Mouse (Mus musculus): ENCODE measurements around the gene Triobp.
A peak's percentile ranks its signal among the peaks of the same experiment; 100 is the strongest.

Gene Triobp

GRCm38 (mm10) chr15:78926021-78926919, 21.3 kb upstream of the Triobp start, which contains the start of gene Lgals1:
TSS of gene Lgals1 (plus strand) at chr15:78926725.
- DNase-seq, result peak; percentile 78 to 80

- peak in 1 of 2 experiments; percentile 49 for DNase-seq
Observed at GRCm38 (mm10) chr15:78927021-78927787, 20.3 kb upstream of the Triobp start.

GRCm38 (mm10) chr15:78927788-78928457, 19.6 kb upstream of the Triobp start:
- no peak for DNase-seq

- DNase-seq, result no peak
Observed at GRCm38 (mm10) chr15:78928539-78928938, 19.0 kb upstream of the Triobp start.

- no peak for DNase-seq
Observed at GRCm38 (mm10) chr15:78930192-78930706, 17.3 kb upstream of the Triobp start.

GRCm38 (mm10) chr15:78930801-78931426, 16.6 kb upstream of the Triobp start:
- no peak for DNase-seq

- peak in 1 of 2 experiments; percentile 38 for DNase-seq
Observed at GRCm38 (mm10) chr15:78931577-78931976, 15.9 kb upstream of the Triobp start.

GRCm38 (mm10) chr15:78934784-78935320, 12.7 kb upstream of the Triobp start, which contains the start of gene Nol12:
TSS of gene Nol12 (plus strand) at chr15:78934933.
- peak; percentile 82 to 91 for DNase-seq

- no peak for DNase-seq
Observed at GRCm38 (mm10) chr15:78936403-78936802, 11.1 kb upstream of the Triobp start.

GRCm38 (mm10) chr15:78937311-78937710, 10.2 kb upstream of the Triobp start:
- DNase-seq, result no peak

GRCm38 (mm10) chr15:78937963-78938362, 9.6 kb upstream of the Triobp start:
- DNase-seq, result no peak

- DNase-seq, result no peak
Observed at GRCm38 (mm10) chr15:78940325-78940724, 7.2 kb upstream of the Triobp start.

- peak; percentile 89 to 91 for DNase-seq
Observed at GRCm38 (mm10) chr15:78942663-78943062, 4.9 kb upstream of the Triobp start.

GRCm38 (mm10) chr15:78946232-78946631, 1.3 kb upstream of the Triobp start:
- DNase-seq, result no peak

- DNase-seq, result peak in 1 of 2 experiments; percentile 34
Observed at GRCm38 (mm10) chr15:78948152-78948725, 715 bp downstream of the Triobp start.

GRCm38 (mm10) chr15:78948883-78949282, 1.4 kb downstream of the Triobp start:
- DNase-seq, result no peak

GRCm38 (mm10) chr15:78955663-78956062, 8.1 kb downstream of the Triobp start:
- no peak for DNase-seq

- DNase-seq, result peak in 1 of 2 experiments; percentile 49
Observed at GRCm38 (mm10) chr15:78956351-78956750, 8.8 kb downstream of the Triobp start.

- no peak for DNase-seq
Observed at GRCm38 (mm10) chr15:78957021-78957420, 9.5 kb downstream of the Triobp start.

- DNase-seq, result no peak
Observed at GRCm38 (mm10) chr15:78959537-78959936, 12.0 kb downstream of the Triobp start.

GRCm38 (mm10) chr15:78960088-78960487, 12.6 kb downstream of the Triobp start:
- no peak for DNase-seq

All from cerebellum, postnatal 36 days (tissue).